Mouse (Mus musculus) embryonic facial prominence, embryonic 12.5 days (tissue): ENCODE measurements around the gene Cylc1. TPM values are rescaled to one million over a fixed set of nuclear protein-coding genes. Genes with fewer than 3 reads are reported as not detected.

Experiments used
- ATAC-seq: fragments of 200-750 bp; cut with Nextera tagmentation; 2 replicates; pipeline ENCODE4 v1.8.0; 2017; ENCODE audit not compliant: insufficient number of reproducible peaks, insufficient read depth, low FRiP score, low TSS enrichment
- H3K27ac ChIP-seq: fragments of 300-500 bp; sonication (generic); 2 replicates; pipeline ENCODE4 v1.5.1; 2016; ENCODE audit warnings: mild to moderate bottlenecking
- H3K27me3 ChIP-seq: fragments of 300-500 bp; sonication (generic); 2 replicates; pipeline ENCODE4 v1.6.1; 2016; ENCODE audit warnings: mild to moderate bottlenecking, moderate library complexity
- H3K36me3 ChIP-seq: fragments of 300-500 bp; sonication (generic); 2 replicates; pipeline ENCODE4 v1.6.1; 2016; ENCODE audit warnings: mild to moderate bottlenecking
- H3K4me1 ChIP-seq: fragments of 300-500 bp; sonication (generic); 2 replicates; pipeline ENCODE4 v1.6.1; 2016
- H3K4me2 ChIP-seq: fragments of 300-500 bp; sonication (generic); replicated peaks from 2 replicates; pipeline ENCODE4 v1.6.1; 2016; ENCODE audit warnings: mild to moderate bottlenecking, moderate library complexity
- H3K4me3 ChIP-seq: fragments of 300-500 bp; sonication (generic); 2 replicates; pipeline ENCODE4 v1.5.1; 2016; ENCODE audit warnings: mild to moderate bottlenecking
- H3K9ac ChIP-seq: fragments of 300-500 bp; sonication (generic); 2 replicates; pipeline ENCODE4 v1.6.1; 2016; ENCODE audit warnings: mild to moderate bottlenecking, moderate library complexity
- H3K9me3 ChIP-seq: fragments of 300-500 bp; sonication (generic); 2 replicates; pipeline ENCODE4 v1.6.1; 2016; ENCODE audit warnings: mild to moderate bottlenecking, moderate library complexity
- WGBS: fragments of 180-500 bp; shearing (Covaris S2); methylation state at CpG from one replicate; pipeline ENCODE4 v1.1.7; 2016; 5-methylcytosine and 5-hydroxymethylcytosine counted together
- polyA plus RNA-seq: library from polyadenylated mRNA; unstranded; fragments of >200 nt; fragmentation: Nextera tagmentation; extraction: Ambion mirVana; gene quantifications from 2 replicates; pipeline ENCODE4 v1.2.1, GENCODE M21; 2016

Gene Cylc1
- not detected in 2 replicates for polyA plus RNA-seq

DNA sequence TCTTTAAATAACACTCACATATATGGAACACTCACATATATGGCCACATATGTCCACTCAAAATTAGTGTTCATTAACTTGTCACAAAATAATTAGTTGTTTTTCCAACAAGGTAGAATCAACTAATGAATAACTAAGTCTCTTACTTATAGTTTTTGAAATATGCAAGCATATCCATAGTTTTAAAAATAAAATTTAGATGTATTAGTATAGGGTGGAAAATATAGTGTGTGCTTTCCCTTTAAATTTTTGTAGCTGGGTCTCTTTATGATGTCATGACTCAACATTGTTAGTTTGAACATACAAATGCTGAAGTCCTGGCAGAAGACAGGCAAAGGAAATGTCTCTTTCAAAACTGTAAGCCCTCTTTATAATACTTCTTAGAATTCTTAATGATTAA is at the start of gene Cylc1:
Gene Cylc1 (plus strand): TSS at position 301 of the 400 bp plus-strand sequence.
- Histone ChIP-seq H3K4me2 (no peak within 1 kb of the TSS), H3K9ac (no peak within 1 kb of the TSS), H3K4me1 (no peaks in the 10 kb centered on the region), H3K4me3 (no peak within 1 kb of the TSS), H3K36me3 (no peaks in the 10 kb centered on the region), H3K27me3 (no peaks in the 10 kb centered on the region), H3K9me3 (no peaks in the 10 kb centered on the region), H3K27ac (no peak within 1 kb of the TSS)
- no peak for ATAC-seq

GRCm38 (mm10) chrX:111078680-111079079 is 31.5 kb upstream of the Cylc1 start:
- 83% methylated on average over 8 of the region's 8 CpGs for WGBS
- no peak for ATAC-seq
- H3K27me3 ChIP-seq = no peaks in the 10 kb centered on the region
- no peaks in the 10 kb centered on the region for H3K36me3 ChIP-seq
- H3K4me1 ChIP-seq = no peaks in the 10 kb centered on the region
- no peak overlapping the region for H3K4me3 ChIP-seq
- H3K4me2 ChIP-seq = no peak overlapping the region
- H3K9ac ChIP-seq = no peak overlapping the region
- no peak overlapping the region for H3K27ac ChIP-seq
- H3K9me3 ChIP-seq = no peaks in the 10 kb centered on the region

GRCm38 (mm10) chrX:111168040-111168439 is 57.8 kb downstream of the Cylc1 start, which contains the start of gene Gm10112:
Gene Gm10112, plus strand, starts transcription at chrX:111168340.
- Histone ChIP-seq H3K9ac (no peak within 1 kb of the TSS), H3K4me2 (no peak within 1 kb of the TSS), H3K36me3 (no peaks in the 10 kb centered on the region), H3K9me3 (no peaks in the 10 kb centered on the region), H3K4me1 (no peaks in the 10 kb centered on the region), H3K27ac (no peak within 1 kb of the TSS), H3K27me3 (no peaks in the 10 kb centered on the region), H3K4me3 (no peak within 1 kb of the TSS)
- ATAC-seq = no peak
- WGBS = 91% methylated on average over 3 of the region's 3 CpGs

Other genes starting within 250 kb of the Cylc1 start
- not detected in 2 replicates for gene Gm10112, start 57.9 kb downstream of the Cylc1 start, polyA plus RNA-seq